Mouse (Mus musculus): ENCODE measurements around the gene Fscn1.

DNA sequence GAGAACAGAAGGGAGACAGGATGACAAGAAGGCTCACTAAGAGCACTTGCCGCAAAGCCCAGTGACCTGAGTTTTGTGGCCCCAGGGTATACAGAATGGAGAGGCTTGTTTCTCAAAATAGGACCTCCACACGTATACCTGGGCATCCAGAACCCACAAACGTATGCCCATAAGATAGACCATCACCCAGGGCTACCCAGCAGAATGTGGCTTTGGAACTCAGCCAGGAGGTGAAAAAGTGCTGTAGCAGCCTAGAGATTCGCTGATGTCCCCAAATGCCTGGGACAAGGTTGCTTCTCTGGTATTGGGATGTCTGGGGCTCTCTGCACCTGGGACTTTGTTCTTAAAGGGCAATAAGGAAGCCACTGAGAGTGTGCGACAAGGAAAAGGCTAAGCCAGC lies 37.9 kb upstream of the Fscn1 start:
- TF ChIP-seq CTCF (IDR thresholded peaks at IDR 0.05; ENCODE audit: low read depth) (no peak), EP300 (IDR thresholded peaks at IDR 0.05; ENCODE audit: low read depth) (no peak)
